Mouse (Mus musculus): ENCODE data around the gene Nono. TPM values are rescaled to one million over a fixed set of nuclear protein-coding genes. Genes with fewer than 3 reads are reported as not detected.

The Nono gene
- polyA plus RNA-seq, 1 experiment from 2014 or later, result 117 TPM

GRCm38 (mm10) chrX:101394341-101394740, 34.8 kb upstream of the Nono start:
- Histone ChIP-seq H3K27me3 (replicated peaks; ENCODE audit: insufficient read depth, low read length) (no peaks in the 10 kb centered on the region; the same call in 1 of the 2 replicates), H3K4me3 (ENCODE audit: low read depth, low read length) (no peak overlapping the region), H3K9ac (replicated peaks; ENCODE audit: low read depth) (no peak overlapping the region), H3K36me3 (ENCODE audit: insufficient read depth, low read length) (no peaks in the 10 kb centered on the region), H3K27ac (ENCODE audit: low read length) (no peak overlapping the region), H3K9me3 (ENCODE audit: low read length) (no peaks in the 10 kb centered on the region), H3K4me2 (replicated peaks; ENCODE audit: low read depth, low read length) (no peak overlapping the region), H3K4me1 (ENCODE audit: insufficient read depth, low read depth, low read length) (no peaks in the 10 kb centered on the region)
- DNase-seq (ENCODE audit: low spot score) (no peak), ATAC-seq (no peak)
- TF ChIP-seq CTCF (IDR thresholded peaks at IDR 0.05), result no peak
- TF ChIP-seq EP300 (IDR thresholded peaks at IDR 0.05), result no peak
- 34% methylated on average over 2 of the region's 2 CpGs for WGBS

GRCm38 (mm10) chrX:101396459-101396858, 32.7 kb upstream of the Nono start:
- no peak for TF ChIP-seq CTCF (IDR thresholded peaks at IDR 0.05)
- no peak for TF ChIP-seq EP300 (IDR thresholded peaks at IDR 0.05)
- Histone ChIP-seq H3K9ac (replicated peaks; ENCODE audit: low read depth) (no peak overlapping the region), H3K4me2 (replicated peaks; ENCODE audit: low read depth, low read length) (no peak overlapping the region), H3K4me3 (ENCODE audit: low read depth, low read length) (no peak overlapping the region), H3K27ac (ENCODE audit: low read length) (no peak overlapping the region), H3K4me1 (ENCODE audit: insufficient read depth, low read depth, low read length) (no peaks in the 10 kb centered on the region), H3K9me3 (ENCODE audit: low read length) (no peaks in the 10 kb centered on the region), H3K36me3 (ENCODE audit: insufficient read depth, low read length) (no peaks in the 10 kb centered on the region), H3K27me3 (replicated peaks; ENCODE audit: insufficient read depth, low read length) (no peaks in the 10 kb centered on the region; the same call in 1 of the 2 replicates)
- DNase-seq (ENCODE audit: low spot score) (no peak), ATAC-seq (no peak)
- WGBS, result 35% methylated on average over 10 of the region's 11 CpGs

- H3K4me1 ChIP-seq (ENCODE audit: insufficient read depth, low read depth, low read length), result no peaks in the 10 kb centered on the region
- H3K27me3 ChIP-seq (replicated peaks; ENCODE audit: insufficient read depth, low read length), result no peaks in the 10 kb centered on the region
- no peak for TF ChIP-seq EP300 (IDR thresholded peaks at IDR 0.05)
- TF ChIP-seq CTCF (IDR thresholded peaks at IDR 0.05), result peak; percentile 56
- 18% methylated on average over 20 of the region's 36 CpGs for WGBS
- ATAC-seq (peak; percentile 39), DNase-seq (ENCODE audit: low spot score) (peak; percentile 68)
- peak overlapping the region; percentile 52 for H3K4me3 ChIP-seq (ENCODE audit: low read depth, low read length)
- peak overlapping the region; percentile 51 for H3K9ac ChIP-seq (replicated peaks; ENCODE audit: low read depth)
- no peaks in the 10 kb centered on the region for H3K9me3 ChIP-seq (ENCODE audit: low read length)
- H3K4me2 ChIP-seq (replicated peaks; ENCODE audit: low read depth, low read length), result peak overlapping the region; percentile 62
- H3K27ac ChIP-seq (ENCODE audit: low read length), result peak overlapping the region; percentile 43; the same call in 1 of the 2 replicates
- H3K36me3 ChIP-seq (ENCODE audit: insufficient read depth, low read length), result no peaks in the 10 kb centered on the region
Measured at GRCm38 (mm10) chrX:101418946-101419724, 10.0 kb upstream of the Nono start.

- Histone ChIP-seq H3K9me3 (ENCODE audit: low read length) (no peaks in the 10 kb centered on the region), H3K4me3 (ENCODE audit: low read depth, low read length) (peak overlapping the region; percentile 52), H3K27me3 (replicated peaks; ENCODE audit: insufficient read depth, low read length) (no peaks in the 10 kb centered on the region), H3K36me3 (ENCODE audit: insufficient read depth, low read length) (no peaks in the 10 kb centered on the region), H3K4me2 (replicated peaks; ENCODE audit: low read depth, low read length) (peak overlapping the region; percentile 62), H3K4me1 (ENCODE audit: insufficient read depth, low read depth, low read length) (no peaks in the 10 kb centered on the region), H3K27ac (ENCODE audit: low read length) (peak overlapping the region; percentile 43; the same call in 1 of the 2 replicates), H3K9ac (replicated peaks; ENCODE audit: low read depth) (peak overlapping the region; percentile 51)
- peak; percentile 92 for DNase-seq (ENCODE audit: low spot score)
- no peak for TF ChIP-seq CTCF (IDR thresholded peaks at IDR 0.05)
- TF ChIP-seq EP300 (IDR thresholded peaks at IDR 0.05), result no peak
- 19% methylated on average over 35 of the region's 54 CpGs for whole genome bisulfite sequencing
- peak; percentile 97 for ATAC-seq
Measured at GRCm38 (mm10) chrX:101419725-101420699, 9.1 kb upstream of the Nono start.

- peak; percentile 29 for DNase-seq (ENCODE audit: low spot score)
- no peaks in the 10 kb centered on the region for H3K27me3 ChIP-seq (replicated peaks; ENCODE audit: insufficient read depth, low read length)
- H3K4me2 ChIP-seq (replicated peaks; ENCODE audit: low read depth, low read length), result peak within 1 kb of the TSS; percentile 62
- TF ChIP-seq EP300 (IDR thresholded peaks at IDR 0.05), result no peak
- TF ChIP-seq CTCF (IDR thresholded peaks at IDR 0.05), result no peak
- peak within 1 kb of the TSS; percentile 52 for H3K4me3 ChIP-seq (ENCODE audit: low read depth, low read length)
- no peaks in the 10 kb centered on the region for H3K36me3 ChIP-seq (ENCODE audit: insufficient read depth, low read length)
- WGBS, result 29% methylated on average over 4 of the region's 4 CpGs
- H3K9ac ChIP-seq (replicated peaks; ENCODE audit: low read depth), result peak within 1 kb of the TSS; percentile 51; the same call in 1 of the 2 replicates
- 0 out of 2 replicates have a peak within 1 kb of the TSS, but pooled peaks have one; percentile 43 for H3K27ac ChIP-seq (ENCODE audit: low read length)
- H3K4me1 ChIP-seq (ENCODE audit: insufficient read depth, low read depth, low read length), result no peaks in the 10 kb centered on the region
- peak; percentile 33; the same call in 1 of the 2 replicates for ATAC-seq
- no peaks in the 10 kb centered on the region for H3K9me3 ChIP-seq (ENCODE audit: low read length)
Measured at GRCm38 (mm10) chrX:101420700-101421095, 8.4 kb upstream of the Nono start, which contains the start of gene Zmym3. Zmym3 (minus strand) TSS chrX:101420849.

GRCm38 (mm10) chrX:101423462-101423861, 5.7 kb upstream of the Nono start:
- Histone ChIP-seq H3K36me3 (ENCODE audit: insufficient read depth, low read length) (no peaks in the 10 kb centered on the region), H3K4me3 (ENCODE audit: low read depth, low read length) (no peak overlapping the region), H3K9ac (replicated peaks; ENCODE audit: low read depth) (no peak overlapping the region), H3K4me1 (ENCODE audit: insufficient read depth, low read depth, low read length) (no peaks in the 10 kb centered on the region), H3K27me3 (replicated peaks; ENCODE audit: insufficient read depth, low read length) (no peaks in the 10 kb centered on the region), H3K27ac (ENCODE audit: low read length) (no peak overlapping the region), H3K9me3 (ENCODE audit: low read length) (no peaks in the 10 kb centered on the region), H3K4me2 (replicated peaks; ENCODE audit: low read depth, low read length) (no peak overlapping the region)
- WGBS, result 70% methylated on average over 2 of the region's 2 CpGs
- TF ChIP-seq EP300 (IDR thresholded peaks at IDR 0.05) (no peak), CTCF (IDR thresholded peaks at IDR 0.05) (no peak)
- DNase-seq (ENCODE audit: low spot score), result no peak
- ATAC-seq, result no peak

Measured in lung, postnatal 0 days (tissue).